Mouse (Mus musculus): Measurements from ENCODE around the gene Arid3c. TPM values are rescaled to one million over a fixed set of nuclear protein-coding genes. Genes with fewer than 3 reads are reported as not detected.
"Not testable (repeated sequence)": the region's sequence is repeated elsewhere in the genome, so short reads cannot be mapped to it uniquely, and the experiment has no call there.

Gene Arid3c
- polyA plus RNA-seq, 1 experiment: not detected

- DNase-seq; H3K4me3 ChIP-seq (ENCODE audit: insufficient read depth, low read depth, low read length); H3K36me3 ChIP-seq (ENCODE audit: control insufficient read depth, insufficient read depth, low read length); H3K4me1 ChIP-seq (ENCODE audit: control insufficient read depth, insufficient read depth, low read length); H3K27me3 ChIP-seq (replicated peaks; ENCODE audit: control insufficient read depth, insufficient read depth, low read length); H3K27ac ChIP-seq (ENCODE audit: insufficient read depth, low read depth, low read length): not testable (repeated sequence)
- no CpG with 5 or more reads among the region's 4 CpGs for WGBS
Observed at GRCm38 (mm10) chr4:41690014-41690413, 40.9 kb downstream of the Arid3c start.

GRCm38 (mm10) chr4:41688562-41688961 lies 42.4 kb downstream of the Arid3c start:
- not testable (repeated sequence) for H3K4me3 ChIP-seq (ENCODE audit: insufficient read depth, low read depth, low read length); H3K27me3 ChIP-seq (replicated peaks; ENCODE audit: control insufficient read depth, insufficient read depth, low read length); H3K27ac ChIP-seq (ENCODE audit: insufficient read depth, low read depth, low read length); DNase-seq; H3K36me3 ChIP-seq (ENCODE audit: control insufficient read depth, insufficient read depth, low read length); H3K4me1 ChIP-seq (ENCODE audit: control insufficient read depth, insufficient read depth, low read length)
- WGBS: 88% methylated on average over 1 of the region's 1 CpGs

- not testable (repeated sequence) for H3K4me3 ChIP-seq (ENCODE audit: insufficient read depth, low read depth, low read length); DNase-seq; H3K36me3 ChIP-seq (ENCODE audit: control insufficient read depth, insufficient read depth, low read length); H3K4me1 ChIP-seq (ENCODE audit: control insufficient read depth, insufficient read depth, low read length); H3K27ac ChIP-seq (ENCODE audit: insufficient read depth, low read depth, low read length); H3K27me3 ChIP-seq (replicated peaks; ENCODE audit: control insufficient read depth, insufficient read depth, low read length)
- 70% methylated on average over 10 of the region's 10 CpGs for WGBS
Observed at GRCm38 (mm10) chr4:41685882-41686492, 45.0 kb downstream of the Arid3c start.

GRCm38 (mm10) chr4:41684931-41685453 lies 46.0 kb downstream of the Arid3c start:
- H3K27ac ChIP-seq (ENCODE audit: insufficient read depth, low read depth, low read length); H3K36me3 ChIP-seq (ENCODE audit: control insufficient read depth, insufficient read depth, low read length); DNase-seq; H3K4me1 ChIP-seq (ENCODE audit: control insufficient read depth, insufficient read depth, low read length); H3K27me3 ChIP-seq (replicated peaks; ENCODE audit: control insufficient read depth, insufficient read depth, low read length); H3K4me3 ChIP-seq (ENCODE audit: insufficient read depth, low read depth, low read length): not testable (repeated sequence)
- 32% methylated on average over 14 of the region's 14 CpGs for WGBS

GRCm38 (mm10) chr4:41684131-41684930 lies 46.6 kb downstream of the Arid3c start:
- H3K36me3 ChIP-seq (ENCODE audit: control insufficient read depth, insufficient read depth, low read length); H3K27ac ChIP-seq (ENCODE audit: insufficient read depth, low read depth, low read length); DNase-seq; H3K4me1 ChIP-seq (ENCODE audit: control insufficient read depth, insufficient read depth, low read length); H3K27me3 ChIP-seq (replicated peaks; ENCODE audit: control insufficient read depth, insufficient read depth, low read length); H3K4me3 ChIP-seq (ENCODE audit: insufficient read depth, low read depth, low read length): not testable (repeated sequence)
- 33% methylated on average over 27 of the region's 27 CpGs for WGBS

- 26% methylated on average over 4 of the region's 27 CpGs for WGBS
- not testable (repeated sequence) for H3K27ac ChIP-seq (ENCODE audit: insufficient read depth, low read depth, low read length); H3K4me1 ChIP-seq (ENCODE audit: control insufficient read depth, insufficient read depth, low read length); DNase-seq; H3K4me3 ChIP-seq (ENCODE audit: insufficient read depth, low read depth, low read length); H3K36me3 ChIP-seq (ENCODE audit: control insufficient read depth, insufficient read depth, low read length); H3K27me3 ChIP-seq (replicated peaks; ENCODE audit: control insufficient read depth, insufficient read depth, low read length)
Observed at GRCm38 (mm10) chr4:41683303-41683702, 47.6 kb downstream of the Arid3c start.

- no peak for DNase-seq
- Histone ChIP-seq H3K27me3 (replicated peaks; ENCODE audit: control insufficient read depth, insufficient read depth, low read length) (no peaks in the 10 kb centered on the region), H3K27ac (ENCODE audit: insufficient read depth, low read depth, low read length) (no peak overlapping the region), H3K4me1 (ENCODE audit: control insufficient read depth, insufficient read depth, low read length) (no peaks in the 10 kb centered on the region), H3K36me3 (ENCODE audit: control insufficient read depth, insufficient read depth, low read length) (no peaks in the 10 kb centered on the region), H3K4me3 (ENCODE audit: insufficient read depth, low read depth, low read length) (no peak overlapping the region)
- 63% methylated on average over 6 of the region's 6 CpGs for WGBS
- TF ChIP-seq POLR2A (IDR thresholded peaks at IDR 0.05; ENCODE audit: low read depth, low read length) (no peak), CTCF (conservative IDR thresholded peaks at IDR 0.05; ENCODE audit: insufficient read depth, insufficient read length, low read depth, low read length) (no peak)
Observed at GRCm38 (mm10) chr4:41682789-41683188, 48.2 kb downstream of the Arid3c start.

- no peak overlapping the region for H3K4me3 ChIP-seq (ENCODE audit: insufficient read depth, low read depth, low read length)
- TF ChIP-seq CTCF (conservative IDR thresholded peaks at IDR 0.05; ENCODE audit: insufficient read depth, insufficient read length, low read depth, low read length) (no peak), POLR2A (IDR thresholded peaks at IDR 0.05; ENCODE audit: low read depth, low read length) (no peak)
- no peaks in the 10 kb centered on the region for H3K27me3 ChIP-seq (replicated peaks; ENCODE audit: control insufficient read depth, insufficient read depth, low read length)
- 83% methylated on average over 10 of the region's 10 CpGs for WGBS
- H3K27ac ChIP-seq (ENCODE audit: insufficient read depth, low read depth, low read length): no peak overlapping the region
- DNase-seq: no peak
- no peaks in the 10 kb centered on the region for H3K36me3 ChIP-seq (ENCODE audit: control insufficient read depth, insufficient read depth, low read length)
- no peaks in the 10 kb centered on the region for H3K4me1 ChIP-seq (ENCODE audit: control insufficient read depth, insufficient read depth, low read length)
Observed at GRCm38 (mm10) chr4:41681947-41682346, 49.0 kb downstream of the Arid3c start.
